Mouse (Mus musculus) heart, postnatal 4 days (tissue): ENCODE results near the gene Mmp15. TPM values are rescaled to one million over a fixed set of nuclear protein-coding genes. Genes with fewer than 3 reads are reported as not detected.

Source experiments
- DNase-seq: peaks from one replicate; pipeline ENCODE4 v3.0.0; 2021
- total RNA-seq, 2 experiments: library from RNA; stranded (reverse); gene quantifications; 2 replicates each; pipeline ENCODE4 v1.2.3; 2021

Mmp15 gene
- total RNA-seq = 100 to 1,000 TPM; 146 to 149 TPM

GRCm38 (mm10) chr8:95352151-95352870 lies at the start of gene Mmp15:
Mmp15 (plus strand) TSS chr8:95352268.
- peak; percentile 87 for DNase-seq

DNA sequence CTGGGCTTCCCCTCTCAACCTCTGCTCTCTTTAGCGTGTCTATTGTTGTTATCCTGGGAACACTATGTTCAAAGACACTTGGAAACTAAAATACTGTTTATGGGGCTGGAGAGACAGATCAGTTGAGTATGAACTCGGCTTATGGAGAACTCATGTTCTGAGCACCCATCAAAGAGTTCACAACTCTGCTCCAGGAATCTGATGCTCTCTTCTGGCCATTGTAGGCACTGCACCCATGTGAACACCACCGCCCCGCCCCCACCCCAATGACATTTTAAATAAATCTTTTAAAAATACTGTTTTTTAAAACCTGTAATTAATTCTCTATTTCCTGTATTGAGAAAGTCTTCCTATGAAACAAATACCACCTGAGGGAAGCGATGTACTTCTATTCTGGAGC lies 49.7 kb upstream of the Mmp15 start:
- peak; percentile 55 for DNase-seq

GRCm38 (mm10) chr8:95305526-95305925 lies 46.5 kb upstream of the Mmp15 start:
- no peak for DNase-seq

- no peak for DNase-seq
Measured at GRCm38 (mm10) chr8:95306431-95306830, 45.6 kb upstream of the Mmp15 start, which contains the start of gene Cngb1. Cngb1 (minus strand) TSS chr8:95306585.

- DNase-seq = no peak
Measured at GRCm38 (mm10) chr8:95310342-95310970, 41.6 kb upstream of the Mmp15 start, which contains the start of gene Tepp. Tepp (plus strand) TSS chr8:95310566.

GRCm38 (mm10) chr8:95312836-95313235 lies 39.2 kb upstream of the Mmp15 start:
- peak; percentile 42 for DNase-seq

- DNase-seq = no peak
Measured at GRCm38 (mm10) chr8:95313857-95314256, 38.2 kb upstream of the Mmp15 start.

GRCm38 (mm10) chr8:95314707-95315106 lies 37.4 kb upstream of the Mmp15 start:
- DNase-seq = no peak

DNA sequence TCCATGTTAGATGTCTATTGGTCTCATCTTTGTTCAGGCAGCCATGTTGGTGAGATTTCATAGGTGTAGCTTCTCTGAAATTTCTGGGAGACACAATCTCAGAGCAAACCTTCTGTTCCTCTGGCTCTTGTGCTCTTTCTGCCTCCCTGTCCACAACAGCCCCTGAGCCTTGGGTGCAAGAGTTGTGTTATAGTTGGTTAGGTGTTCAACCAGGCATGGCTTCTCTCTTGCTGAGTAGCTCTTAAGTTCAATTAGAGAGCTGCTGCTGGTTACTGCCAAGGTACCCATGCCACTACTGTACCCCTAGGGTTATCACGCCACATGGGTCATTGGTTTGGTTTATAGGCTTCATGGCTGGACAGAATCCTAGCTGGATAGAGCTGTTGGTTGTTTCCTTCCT lies 36.7 kb upstream of the Mmp15 start:
- no peak for DNase-seq

GRCm38 (mm10) chr8:95320224-95321139 lies 31.6 kb upstream of the Mmp15 start:
- peak; percentile 63 for DNase-seq

DNA sequence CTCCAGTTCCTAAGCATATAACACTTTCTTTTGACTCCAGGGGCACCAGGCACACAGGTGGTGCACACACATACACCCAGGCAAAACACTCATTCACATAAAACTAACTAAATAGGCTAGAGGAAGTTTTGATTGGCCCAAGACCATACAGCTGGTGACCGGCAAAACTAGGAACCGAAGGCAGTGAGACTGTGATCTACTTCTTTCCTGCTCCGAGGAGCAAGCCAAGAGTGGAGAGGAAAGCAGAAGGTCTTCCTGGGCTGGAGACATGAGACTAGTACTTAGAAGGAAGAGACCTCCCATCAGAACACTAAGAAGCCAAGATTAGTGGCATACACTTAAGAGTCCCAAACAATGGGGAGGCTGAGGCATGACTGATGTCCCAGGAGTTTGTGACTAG lies 28.9 kb upstream of the Mmp15 start:
- no peak for DNase-seq

- no peak for DNase-seq
Measured at GRCm38 (mm10) chr8:95324646-95325045, 27.4 kb upstream of the Mmp15 start.

GRCm38 (mm10) chr8:95326822-95327221 lies 25.2 kb upstream of the Mmp15 start:
- DNase-seq = no peak

DNA sequence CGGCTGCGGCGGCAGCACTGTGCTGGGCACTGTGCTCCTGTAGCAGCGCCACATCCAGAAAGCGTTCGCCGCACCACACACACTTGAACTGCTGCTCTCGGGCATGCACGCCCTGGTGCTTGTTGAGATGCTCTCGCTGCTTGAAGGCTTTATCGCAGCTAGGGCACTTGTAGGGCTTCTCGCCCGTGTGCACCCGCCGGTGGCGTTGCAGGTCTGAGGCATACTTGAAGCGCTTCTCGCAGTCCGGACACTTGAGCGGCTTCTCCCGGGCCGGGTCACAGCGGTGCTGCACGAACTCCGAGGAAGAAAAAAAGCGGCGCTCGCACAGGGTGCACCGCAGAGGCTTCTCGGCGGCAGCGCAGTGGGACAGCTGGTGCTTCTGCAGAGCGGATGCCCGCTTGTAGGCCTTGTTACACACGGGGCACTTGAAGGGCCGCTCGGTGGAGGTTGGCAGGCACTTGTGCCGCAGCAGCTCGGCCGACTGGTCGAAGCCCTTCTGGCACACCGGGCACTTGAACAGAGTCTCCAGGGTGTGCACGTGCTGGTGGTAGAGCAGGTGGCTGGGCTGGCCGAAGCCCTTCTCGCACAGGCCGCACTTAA lies 24.1 kb upstream of the Mmp15 start:
- no peak for DNase-seq

GRCm38 (mm10) chr8:95330367-95330766 lies 21.7 kb upstream of the Mmp15 start:
- no peak for DNase-seq

DNA sequence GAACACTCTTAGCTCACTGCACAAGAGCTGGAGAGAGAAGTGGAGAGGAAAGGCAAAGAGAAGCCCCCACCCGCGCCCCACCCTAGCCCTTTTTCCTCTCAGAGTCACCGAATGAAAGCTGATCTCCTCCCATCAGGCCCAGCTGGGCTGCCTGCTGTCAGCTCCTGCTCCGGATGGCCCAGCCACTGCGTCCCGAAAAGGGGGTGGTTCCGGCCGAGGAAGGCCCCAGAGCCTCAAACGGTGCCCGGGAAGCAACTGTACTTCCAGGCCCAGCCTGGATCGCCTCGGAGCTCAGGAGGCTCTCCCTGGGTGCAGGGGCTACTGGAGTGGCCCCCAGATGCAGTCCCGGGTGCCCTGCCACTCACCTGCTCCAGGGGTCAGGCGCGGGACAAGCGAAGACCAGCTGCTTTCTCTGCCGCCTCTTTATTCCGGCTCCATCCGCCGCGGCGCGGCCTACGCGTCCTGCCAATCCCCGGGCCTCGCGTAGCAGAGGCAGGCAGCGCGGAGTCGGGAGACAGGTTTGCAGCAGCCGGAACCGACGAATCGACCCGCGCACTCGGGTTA lies 20.8 kb upstream of the Mmp15 start:
- DNase-seq = peak; percentile 79

DNA sequence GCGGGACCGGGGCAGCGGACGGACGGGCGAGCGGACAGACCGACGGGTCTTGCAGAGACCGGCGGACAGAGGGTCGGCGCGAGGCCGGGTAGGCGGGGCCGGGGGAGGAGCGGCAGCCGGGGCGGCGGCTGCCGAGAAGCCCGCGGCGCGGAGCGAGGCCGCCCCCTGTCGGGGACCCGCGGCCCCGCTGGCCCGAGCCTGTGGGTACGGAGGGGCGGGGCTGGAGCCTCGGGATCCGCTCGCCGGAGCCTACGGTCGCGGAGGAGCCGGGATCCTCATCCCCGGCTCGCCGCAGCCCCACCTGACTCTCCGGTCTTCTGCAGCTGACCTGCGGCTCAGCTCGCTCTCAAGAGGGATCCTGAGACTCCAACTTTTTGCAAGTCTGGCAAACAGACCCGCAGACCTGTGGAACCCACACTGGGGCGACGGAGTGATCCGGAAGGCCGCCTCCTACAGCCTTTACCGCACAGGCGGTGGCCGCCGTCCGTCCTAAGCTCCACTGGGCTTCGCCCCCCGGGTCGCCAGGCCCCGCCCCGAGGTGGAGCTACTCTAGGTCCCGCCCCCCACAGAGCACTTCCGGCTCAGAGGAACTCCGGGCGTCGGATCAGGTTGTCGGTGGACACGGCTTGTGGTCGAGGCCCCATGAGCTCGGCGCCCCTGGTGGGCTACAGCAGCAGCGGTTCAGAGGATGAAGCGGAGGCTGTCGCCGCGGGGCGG lies 20.2 kb upstream of the Mmp15 start, which contains the start of the genes Zfp319 and Usb1:
TSS of gene Zfp319 (minus strand) at position 231 of the 717 bp plus-strand sequence.
TSS of gene Usb1 (plus strand) at position 565 of the 717 bp plus-strand sequence.
- peak; percentile 98 for DNase-seq

- DNase-seq = no peak
Measured at GRCm38 (mm10) chr8:95332437-95333199, 19.4 kb upstream of the Mmp15 start.

DNA sequence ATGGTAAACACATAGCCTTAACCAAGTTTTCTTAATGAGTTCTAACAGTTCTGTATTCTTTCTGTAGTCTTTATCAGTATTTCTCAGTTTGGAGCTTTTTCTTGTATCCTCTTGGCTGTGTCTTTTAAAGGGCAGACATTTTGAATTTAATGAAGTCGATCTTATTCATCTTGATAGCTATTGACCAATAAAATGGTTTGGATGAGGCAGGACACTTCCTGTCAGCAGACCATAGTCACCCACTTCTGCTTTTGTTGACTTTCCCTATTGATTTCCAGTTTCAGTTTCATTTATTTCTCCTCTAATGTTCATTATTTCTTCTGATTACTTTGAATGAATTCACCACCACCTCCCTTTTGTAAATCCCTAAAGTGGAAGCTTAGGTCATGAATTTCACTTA lies 16.4 kb upstream of the Mmp15 start:
- DNase-seq = no peak

DNA sequence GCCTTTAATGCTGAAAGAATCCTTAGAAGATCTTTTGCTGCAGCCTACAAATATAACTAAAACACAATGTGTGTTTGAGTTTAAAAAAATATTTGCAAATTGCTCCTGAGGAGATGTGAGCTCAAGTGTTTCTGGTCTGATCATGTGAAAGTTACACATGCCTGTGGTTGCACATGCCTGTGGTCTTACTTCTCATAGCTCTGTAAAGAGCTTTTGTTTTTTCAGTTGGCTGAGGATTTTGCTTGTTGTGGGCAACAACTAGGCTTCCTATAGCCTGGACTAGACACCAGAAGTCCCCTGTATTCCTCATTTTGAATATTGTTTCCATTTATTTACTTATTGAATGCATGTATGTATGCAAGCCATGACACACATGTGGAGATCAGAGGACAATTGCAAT lies 15.7 kb upstream of the Mmp15 start:
- DNase-seq = no peak

DNA sequence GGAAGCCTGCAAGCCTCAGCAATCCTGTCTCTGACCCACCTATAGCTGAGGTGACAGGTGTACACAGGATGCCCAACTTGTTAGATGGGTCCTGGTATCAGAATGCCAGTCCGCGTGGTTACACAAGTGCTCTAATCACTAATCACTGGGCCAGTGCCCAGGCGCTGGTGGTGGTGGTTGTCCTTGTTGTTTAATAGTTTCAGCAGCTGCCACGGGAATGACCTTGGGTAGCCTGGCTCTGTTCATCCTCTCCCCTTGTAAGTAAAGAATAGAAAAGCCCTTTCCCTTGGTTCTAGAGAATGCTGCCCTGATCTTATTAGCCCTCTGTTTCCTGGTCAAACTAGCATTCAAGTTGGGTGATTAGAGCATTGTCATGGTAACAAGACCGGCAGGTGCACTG lies 10.3 kb upstream of the Mmp15 start:
- peak; percentile 65 for DNase-seq
